Mouse (Mus musculus) thymus, postnatal 36 days (tissue): Measurements from ENCODE around the gene Eci2.
"Not testable (repeated sequence)": the region's sequence is repeated elsewhere in the genome, so short reads cannot be mapped to it uniquely, and the experiment has no call there.

Experiments used
- DNase-seq, 2 experiments: peaks; one replicate each; pipeline ENCODE4 v3.0.0; 2022; ENCODE audit warnings: mixed read lengths in 2 of 2

Eci2 gene

DNA sequence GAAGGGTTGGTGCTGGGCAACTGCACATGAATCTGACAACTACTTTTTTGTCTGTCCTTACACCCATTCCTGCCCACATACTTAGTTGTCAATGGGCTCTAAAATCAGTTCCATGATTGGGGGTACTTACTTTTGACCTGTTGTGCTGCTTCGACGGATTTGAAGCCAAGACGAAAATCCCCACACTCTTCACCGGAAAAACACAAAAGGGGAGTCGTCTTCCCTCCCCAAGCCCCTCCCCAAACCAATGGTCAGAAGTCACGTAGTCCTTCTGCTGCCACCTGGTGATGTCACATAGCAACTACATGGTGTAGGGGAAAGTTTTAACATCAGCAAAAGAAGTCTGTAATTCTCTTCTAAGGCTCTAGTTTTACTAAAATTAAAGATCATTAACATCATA, at the start of gene Eci2:
TSS of gene Eci2 (minus strand) at position 218 of the 400 bp plus-strand sequence.
- peak; percentile 36 to 38 for DNase-seq

DNA sequence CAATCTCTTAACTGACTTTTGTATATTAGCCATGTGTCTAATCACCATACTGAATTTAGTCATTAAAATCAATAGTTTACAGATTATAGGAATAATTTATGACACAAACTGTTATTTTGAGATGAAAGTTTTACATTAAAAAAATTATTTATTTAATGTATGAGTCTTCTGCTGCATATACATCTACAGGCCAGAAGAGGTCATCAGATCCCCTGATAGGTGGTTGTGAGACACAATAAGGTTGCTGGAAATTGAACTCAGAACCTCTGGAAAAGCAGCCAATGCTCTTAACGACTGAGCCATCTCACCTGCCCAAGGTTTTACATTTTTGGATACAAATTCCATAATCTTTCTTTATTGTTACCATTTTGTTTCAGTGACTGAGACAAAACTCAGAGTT, 48.0 kb upstream of the Eci2 start:
- no peak for DNase-seq

DNA sequence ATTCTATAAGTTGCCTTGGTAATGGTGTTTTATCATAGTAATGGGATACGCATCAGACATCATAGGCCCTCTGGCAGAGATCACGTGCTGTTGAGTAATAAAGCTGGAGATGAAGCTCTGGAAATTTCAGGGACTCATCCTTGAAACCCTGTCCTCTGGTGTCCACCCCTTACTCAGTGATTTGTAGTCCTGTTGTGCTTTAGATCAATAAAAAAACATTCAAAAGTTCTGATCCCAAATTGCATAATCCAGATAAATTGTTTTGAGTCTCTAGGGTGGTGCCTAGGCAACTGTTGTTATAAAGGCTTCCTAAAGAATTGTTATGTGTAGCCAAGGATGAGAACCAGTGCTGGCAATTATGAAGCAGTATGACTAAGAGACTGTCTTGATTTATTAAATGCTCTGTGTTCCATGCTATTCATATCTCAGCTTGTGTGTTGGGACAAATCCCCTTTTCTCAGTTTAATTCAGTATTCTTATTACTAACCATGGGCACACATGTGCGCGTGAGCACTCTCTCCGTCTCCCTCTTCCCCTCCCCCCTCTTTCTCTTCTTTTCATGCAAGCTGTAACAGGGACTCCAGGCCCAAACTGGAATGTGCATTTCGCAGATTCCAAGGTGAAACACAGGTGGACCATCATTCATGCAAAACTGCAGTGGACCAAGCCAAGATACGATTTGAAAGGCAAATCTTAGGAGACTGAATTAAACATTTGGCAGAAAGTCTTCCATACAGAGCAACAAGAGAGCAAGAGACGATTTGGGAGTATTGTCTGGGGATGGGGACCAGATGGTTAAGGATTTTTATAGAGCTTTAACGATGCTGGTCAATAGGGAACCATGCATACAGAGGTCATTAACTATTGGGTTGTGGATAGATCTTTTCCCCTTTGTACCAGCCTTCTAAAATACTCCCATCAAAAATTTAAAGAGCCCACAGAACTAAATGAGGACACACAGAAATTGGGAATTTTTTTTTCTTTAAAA, 43.9 kb upstream of the Eci2 start:
- DNase-seq, result no peak

DNA sequence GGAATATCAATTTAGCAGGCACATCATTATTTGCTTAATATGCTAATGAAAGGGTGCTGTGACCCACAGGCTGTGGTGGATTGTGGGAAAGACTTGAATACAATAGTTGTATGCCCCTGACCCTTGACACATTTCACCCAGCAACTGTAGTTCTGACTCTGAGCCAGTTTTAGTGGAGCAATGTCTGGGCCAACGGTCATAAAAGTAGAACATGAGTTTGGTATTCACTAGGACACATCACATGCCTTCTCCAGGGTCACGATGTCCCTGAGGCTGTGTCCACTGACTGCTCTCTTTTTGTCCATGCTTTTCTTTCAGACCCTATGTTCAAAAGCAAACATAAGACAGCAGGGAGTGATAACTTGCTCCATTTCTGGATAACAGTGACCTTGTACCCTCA, 40.2 kb upstream of the Eci2 start:
- DNase-seq, result no peak

DNA sequence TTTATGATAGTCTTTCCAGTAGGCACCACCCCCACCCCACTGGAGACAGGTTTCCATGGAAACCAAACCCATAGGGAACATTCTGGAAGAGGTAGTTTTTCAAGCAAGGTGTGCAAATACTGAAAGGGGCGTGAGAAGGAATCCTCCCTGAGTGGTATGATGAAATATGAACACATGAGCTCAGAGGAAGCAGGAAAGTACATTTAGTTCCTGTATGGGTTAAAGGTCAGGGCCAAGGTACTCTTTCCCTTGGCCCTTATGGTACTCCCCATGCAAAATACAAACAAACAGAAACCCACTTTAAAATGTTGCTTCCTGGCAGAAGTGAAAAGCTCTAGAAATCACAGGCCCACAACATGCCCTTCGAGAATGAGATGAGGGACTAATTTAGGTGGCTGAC, 39.1 kb upstream of the Eci2 start:
- DNase-seq, result no peak

DNA sequence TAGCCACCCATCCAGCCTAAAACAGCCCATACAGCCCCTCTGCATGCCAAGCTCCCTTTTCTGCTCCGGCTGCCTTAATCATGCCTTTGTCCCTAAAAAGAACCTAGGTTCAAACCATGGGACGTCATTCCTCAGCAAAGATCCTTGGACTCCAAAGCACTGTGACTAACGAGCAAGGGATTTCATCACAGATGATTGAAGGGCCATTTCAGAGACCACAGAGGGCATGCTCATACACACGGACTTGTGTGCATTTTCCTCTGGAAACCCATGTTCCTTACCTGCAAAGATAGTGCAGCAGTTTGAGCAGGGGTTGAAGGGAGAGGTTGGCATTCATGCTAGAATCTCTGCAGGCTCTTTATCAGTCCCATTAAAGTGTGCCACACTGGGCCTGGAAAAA, 37.5 kb upstream of the Eci2 start:
- no peak for DNase-seq

DNA sequence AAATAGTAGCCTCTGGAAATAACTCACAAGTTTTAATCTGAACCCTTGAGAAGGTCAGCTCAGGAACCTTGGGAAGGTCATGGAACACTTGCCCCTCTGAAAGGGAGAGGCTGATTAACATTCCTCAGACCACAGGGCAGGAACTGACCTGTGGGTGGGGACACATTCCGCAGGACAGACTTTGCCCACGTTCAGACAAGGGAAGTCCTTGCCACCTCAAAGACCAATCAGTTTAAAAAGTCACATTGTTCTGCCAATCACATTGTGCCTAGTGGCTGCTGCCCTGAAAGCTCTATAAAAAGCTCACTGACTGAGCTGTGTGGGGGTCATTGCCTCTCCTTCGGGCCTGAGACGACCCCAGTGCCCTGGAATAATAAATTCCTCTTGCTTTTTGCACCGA, 31.2 kb upstream of the Eci2 start:
- DNase-seq, result no peak

DNA sequence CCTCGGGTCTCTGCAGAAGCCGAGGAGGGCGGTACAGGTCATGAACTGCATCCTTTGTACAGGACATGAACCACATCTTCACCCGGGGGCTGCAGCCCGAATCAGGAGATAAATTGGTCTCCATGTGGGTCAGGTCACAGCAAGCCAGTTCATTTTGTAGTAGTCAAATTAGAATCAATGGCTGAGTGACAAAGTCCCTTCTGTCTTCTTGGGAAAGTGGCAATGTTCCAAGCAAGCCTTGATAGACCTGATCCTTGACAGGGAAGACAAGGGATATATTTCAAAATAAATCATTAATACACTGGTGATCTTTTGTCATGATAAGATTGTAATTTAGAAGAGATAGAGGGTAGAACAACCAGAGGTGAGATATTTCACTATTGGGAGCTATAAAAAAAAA, 9.6 kb upstream of the Eci2 start:
- peak in 1 of 2 experiments; percentile 20 for DNase-seq

DNA sequence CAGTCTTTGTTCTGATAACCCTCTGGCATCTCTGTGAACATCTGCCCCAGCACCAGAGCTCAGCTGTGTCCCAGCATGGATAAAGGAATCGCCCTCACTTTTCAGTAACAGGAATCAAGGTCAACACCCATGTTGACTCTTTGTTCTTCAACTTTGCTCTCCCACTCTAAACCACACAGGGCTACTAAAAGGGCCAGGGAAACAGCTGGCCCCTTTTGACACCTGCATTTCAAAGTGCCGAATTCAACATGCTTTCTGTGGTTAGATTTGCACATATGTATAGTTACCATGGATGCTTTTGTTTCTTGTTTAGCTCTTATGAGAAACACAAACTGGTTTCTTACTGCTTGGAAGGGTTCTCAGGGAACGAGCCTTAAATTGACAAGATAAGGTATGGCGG, 8.8 kb upstream of the Eci2 start:
- DNase-seq, result peak; percentile 38 to 55

DNA sequence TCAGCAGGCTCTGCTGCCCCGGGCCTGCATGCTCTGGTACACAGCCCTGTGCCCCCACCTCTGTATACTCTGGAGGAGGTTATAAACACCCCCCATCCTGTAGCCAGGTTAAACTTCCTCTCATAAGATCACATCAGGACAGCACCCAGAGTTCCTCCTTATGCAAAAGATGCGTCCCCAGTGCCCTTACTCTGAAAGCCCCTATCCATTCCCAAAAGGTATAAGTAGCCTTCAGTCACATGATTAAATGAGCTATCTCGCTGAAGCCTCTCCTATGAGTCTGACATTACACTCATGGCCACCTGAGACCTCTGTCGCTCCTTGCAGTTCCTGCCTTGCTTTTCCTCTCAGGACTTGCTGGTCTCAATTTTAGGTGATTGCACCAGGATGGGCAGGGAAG, 6.7 kb upstream of the Eci2 start:
- DNase-seq, result peak in 1 of 2 experiments; percentile 19

DNA sequence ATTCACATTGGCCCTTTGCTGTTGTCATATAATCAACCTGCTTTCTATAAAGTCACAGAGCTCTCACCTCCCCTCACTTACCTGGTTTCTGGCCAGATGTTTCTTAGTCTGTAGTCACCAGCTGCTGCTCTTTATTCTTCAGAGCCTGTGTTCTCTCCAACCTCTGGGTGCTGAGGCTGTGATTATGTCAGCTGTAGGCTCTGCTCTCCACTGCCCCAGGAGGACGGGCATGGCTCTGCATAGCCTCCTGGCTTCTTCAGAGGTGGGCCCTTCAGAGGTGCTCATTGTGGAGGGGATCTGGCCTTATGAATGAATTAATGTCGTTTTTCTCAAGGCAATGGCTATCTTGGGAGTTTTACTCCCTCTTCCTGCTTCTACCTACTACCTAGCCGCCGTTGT, 4.8 kb upstream of the Eci2 start:
- DNase-seq, result peak; percentile 41 to 59

DNA sequence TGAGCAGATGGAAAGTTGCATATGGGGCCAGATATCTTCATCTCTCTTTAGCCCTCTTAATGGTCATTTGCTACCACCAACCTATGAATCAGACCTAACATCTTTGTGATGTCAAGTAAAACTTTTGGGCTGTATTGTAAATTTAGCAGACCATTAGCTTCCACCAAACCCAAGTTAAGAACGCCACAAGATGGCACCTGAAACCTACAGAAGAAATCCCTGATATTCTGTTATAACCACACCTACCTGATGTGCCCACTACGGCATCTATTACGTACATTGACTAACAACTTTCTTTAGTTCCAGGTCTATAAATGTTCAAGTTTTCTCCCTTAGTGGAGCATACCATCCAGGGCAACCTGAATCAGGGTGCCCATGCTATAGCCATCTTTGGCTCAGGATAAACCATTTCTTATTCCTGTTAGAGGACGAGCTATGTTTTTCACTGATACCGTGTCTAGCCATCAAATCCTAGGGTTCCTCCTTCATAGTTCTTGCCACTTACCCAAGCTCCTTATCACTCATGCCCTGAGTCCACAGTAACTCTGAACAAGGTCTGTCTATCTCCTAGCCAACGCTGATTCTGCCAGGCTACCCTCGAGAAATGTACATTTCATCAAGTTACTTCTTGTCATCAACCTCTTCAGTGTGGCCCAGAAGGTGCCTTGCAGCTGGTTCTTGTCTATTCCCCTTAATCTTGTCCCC, 4.2 kb upstream of the Eci2 start:
- no peak for DNase-seq

DNA sequence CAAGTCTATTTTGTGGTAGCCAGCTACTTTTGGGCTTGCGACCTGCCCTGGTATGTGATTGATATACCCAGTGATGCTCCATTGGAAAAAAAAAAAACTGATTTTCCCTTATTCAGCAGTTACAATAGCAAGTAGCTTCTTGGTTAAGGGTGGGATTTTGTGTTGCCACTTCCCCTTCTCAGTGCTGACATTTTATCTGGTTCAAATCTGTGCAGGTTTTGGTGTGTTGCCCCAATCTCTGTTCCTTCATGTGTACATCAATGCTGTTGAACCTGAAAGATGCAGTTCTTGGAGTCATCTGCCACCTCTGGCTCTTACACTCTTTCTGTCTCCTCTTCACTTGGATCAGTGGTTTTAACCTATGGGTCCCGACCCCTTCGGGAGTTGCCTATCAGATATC, 1.5 kb upstream of the Eci2 start:
- DNase-seq, result no peak

DNA sequence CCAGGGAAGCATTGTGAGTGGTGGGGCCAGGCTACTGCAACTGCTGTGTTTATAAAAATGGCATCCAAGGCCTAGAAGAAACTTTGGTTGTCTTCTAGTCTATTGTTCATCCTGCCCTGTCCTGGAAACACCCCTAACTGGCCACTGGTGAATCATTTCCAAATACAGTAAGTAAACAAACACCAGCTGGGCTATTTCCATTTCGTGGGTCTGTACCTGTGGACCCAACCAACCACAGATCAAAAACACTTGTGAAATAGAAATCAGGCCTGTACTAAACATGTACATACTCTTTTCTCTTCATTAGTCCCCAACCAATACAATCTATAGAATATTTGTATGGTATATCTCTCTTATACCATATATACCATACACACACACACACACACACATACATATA, 3.5 kb downstream of the Eci2 start:
- not testable (repeated sequence) for DNase-seq

DNA sequence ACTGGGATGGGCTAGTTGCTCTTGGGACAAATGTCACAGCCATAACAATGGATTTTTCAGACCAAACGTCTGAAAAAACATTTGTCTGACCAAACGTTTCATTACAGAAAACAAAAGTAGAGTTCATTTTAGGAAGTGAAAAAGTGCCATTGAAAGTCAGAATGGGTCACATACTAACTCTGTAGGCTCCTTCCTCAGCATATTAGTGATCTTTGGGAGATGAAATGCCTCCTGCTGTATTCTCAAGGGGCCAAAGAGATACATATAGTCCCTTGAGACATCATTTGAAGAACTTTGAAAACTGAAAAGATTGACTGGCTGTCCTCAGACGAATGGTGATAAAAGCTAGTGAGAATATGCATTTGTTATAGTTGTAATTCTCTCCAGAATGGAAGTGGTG, 6.5 kb downstream of the Eci2 start:
- DNase-seq, result no peak

DNA sequence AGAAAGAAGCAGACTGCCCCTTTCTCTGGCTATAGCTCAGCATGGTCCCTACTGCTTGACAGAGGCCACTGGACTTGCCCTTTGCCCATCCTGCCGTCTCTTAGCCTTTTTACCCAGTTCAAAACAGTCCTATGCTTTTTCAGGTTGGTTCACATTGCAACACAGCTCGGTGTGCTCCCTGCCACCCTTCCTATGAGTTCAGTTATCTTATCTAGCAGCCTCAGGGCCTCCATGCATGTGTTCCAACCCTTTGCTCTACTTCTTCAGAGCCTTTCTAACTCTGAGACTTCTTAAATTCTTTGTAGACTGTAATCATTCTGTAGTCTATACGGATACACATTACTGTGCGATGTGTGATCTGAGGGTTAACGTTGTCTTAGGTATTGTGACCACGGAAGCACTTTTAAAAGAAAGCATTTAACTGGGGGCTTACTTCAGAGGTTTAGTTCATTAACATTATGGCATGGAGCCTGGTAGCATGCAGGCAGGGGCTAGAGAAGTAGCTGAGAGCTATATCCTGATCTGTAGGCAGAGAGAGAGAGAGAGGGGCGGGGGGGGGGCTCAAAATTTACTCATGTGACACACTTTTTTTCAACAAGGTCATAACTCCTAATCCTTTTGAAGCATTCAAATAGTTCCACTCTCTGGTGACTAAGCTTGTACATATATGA, 7.9 kb downstream of the Eci2 start:
- DNase-seq, result no peak

DNA sequence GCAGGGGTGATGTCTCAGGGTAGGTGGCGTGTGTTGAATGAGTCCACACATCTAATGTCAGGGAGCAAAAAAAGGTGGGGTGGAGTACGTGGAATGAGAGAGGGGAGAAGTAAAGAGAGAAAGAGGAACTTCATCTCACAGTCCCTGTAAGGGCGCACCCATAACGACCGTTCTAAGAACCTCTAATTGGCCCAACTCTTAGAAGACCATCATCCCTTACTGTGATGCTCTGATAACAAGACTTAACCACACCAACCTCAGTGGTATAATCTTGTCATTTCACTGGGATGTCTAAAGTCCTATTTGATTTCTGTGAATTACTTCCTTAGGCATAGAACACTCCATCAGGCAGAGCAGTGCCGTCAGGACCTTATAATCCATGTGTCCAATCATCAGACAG, 9.5 kb downstream of the Eci2 start:
- no peak for DNase-seq

DNA sequence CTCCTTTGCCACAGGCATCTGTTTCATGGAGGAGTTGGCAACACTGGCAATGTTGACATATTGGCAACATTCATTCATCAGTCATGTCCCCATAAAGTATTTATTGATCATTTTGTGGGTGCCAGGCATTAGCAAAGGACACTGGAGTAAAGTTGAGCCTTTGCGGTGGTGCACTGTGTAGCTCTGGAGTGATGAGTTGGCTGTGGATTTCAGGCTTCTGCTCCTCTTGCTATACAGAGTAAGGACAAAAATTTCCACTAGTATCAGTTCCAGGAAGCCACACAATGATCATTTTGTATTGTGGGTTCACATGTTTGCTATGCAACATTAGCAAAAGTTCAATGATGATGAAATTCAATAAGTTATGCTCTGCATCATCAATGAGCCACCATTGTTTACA, 10.8 kb downstream of the Eci2 start:
- DNase-seq, result no peak

DNA sequence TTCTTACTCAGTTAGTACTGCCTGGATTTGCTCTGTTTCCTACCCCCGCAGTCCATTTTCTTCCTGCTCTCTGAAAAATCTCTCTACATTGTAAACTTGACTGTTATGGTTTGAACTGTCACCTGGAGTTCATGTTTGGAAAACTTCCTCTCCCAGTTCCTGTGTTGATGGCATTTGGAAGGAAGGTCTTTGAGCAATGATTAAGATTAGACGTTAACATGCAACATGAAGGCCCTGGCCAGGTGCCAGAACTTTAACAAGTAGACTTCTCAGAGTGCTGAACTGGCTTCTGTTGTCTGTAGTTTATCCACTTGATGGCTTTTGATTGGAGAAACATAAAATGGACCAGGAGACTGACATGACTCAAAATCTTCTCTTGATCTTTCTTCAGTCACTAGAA, 31.0 kb downstream of the Eci2 start:
- DNase-seq, result no peak

DNA sequence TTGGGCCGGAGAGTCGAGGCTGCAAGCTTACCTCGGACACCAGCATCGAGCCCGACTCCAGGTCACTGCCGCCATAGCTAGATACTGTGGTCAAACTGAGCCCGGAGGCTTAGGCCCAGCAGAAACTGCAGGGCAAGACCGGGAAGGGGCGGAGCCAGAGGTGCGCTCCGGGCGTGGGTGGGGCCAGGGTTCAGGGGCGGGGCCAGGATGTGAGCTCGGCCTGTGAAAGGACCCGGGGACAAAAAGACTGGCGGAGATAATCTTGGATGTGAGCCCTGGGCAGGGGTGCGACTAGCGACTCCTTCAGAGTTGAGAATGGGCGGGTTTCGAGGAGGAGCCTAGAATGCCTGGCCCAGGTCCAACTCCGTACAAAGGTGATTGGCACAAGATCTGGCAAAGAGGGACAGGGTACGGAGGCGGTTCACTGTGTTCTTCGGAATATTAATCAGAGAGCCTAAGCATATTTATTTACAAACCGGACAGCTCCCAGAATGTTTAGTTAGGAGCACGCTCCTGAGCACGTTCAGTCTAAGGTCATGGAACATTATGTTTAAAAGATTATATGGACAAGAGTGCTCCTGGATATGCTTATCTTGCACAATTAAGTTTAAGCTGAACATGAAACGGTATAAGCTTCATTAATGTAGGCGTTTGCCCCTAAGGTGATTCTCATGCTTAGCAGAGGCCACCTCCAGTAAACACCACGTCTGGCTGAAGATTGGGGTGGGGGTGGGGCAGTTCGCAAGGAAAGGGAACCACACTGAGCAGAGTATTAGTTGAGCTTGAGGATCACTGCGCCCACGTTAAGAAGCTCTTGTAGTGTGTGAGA, 32.7 kb downstream of the Eci2 start:
- peak; percentile 94 to 97 for DNase-seq

DNA sequence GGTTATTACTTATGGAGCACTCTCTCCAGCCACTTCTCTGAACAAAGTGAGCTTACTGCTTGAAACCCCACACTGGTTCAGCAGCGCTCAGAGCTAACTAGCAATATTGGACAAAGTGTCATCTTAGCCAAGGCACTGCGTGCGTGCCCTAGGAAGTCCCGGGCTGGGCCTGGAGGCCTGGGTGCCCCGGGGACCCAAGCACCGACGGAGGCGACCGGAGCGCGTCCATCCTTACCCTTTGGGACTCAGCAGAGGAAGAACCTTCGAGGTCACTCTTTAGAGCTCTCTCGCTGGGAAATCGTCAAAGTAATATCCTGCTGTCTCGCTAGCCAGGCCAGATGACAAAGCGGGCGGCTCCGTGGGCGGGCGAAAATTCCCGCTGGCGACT, 33.3 kb downstream of the Eci2 start:
- no peak for DNase-seq

DNA sequence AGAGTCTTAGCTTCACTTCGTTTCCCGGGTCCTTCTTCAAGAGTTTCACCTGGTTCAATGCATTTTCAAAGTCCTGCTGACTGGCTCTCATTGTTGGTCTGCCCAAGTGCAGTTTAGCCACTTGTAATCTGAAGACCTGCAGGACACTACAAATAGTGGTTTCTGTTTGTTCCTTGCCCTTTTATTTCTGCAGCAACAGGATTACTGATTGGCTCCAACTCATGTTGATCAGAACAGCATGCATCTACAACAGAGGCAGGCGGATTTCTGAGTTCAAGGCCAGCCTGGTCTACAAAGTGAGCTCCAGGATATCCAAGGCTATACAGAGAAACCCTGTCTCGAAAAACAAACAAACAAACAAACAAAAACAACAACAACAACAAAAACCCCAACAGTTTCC, 33.8 kb downstream of the Eci2 start:
- no peak for DNase-seq
